Mouse (Mus musculus) heart, adult 9 months (tissue): Measurements from ENCODE around the gene Entpd8.

Experiments
- DNase-seq, 2 experiments: peaks; one replicate each; pipeline ENCODE4 v3.0.0; 2022; ENCODE audit warnings: low spot score in 2 of 2

The Entpd8 gene

GRCm38 (mm10) chr2:25080076-25080475 is at the start of gene Entpd8:
Entpd8 (plus strand) TSS chr2:25080304.
- DNase-seq: no peak

GRCm38 (mm10) chr2:25034994-25035393 is 45.1 kb upstream of the Entpd8 start:
- DNase-seq: no peak

- DNase-seq: no peak
Observed at GRCm38 (mm10) chr2:25040089-25040488, 40.0 kb upstream of the Entpd8 start.

GRCm38 (mm10) chr2:25050921-25051320 is 29.2 kb upstream of the Entpd8 start:
- no peak for DNase-seq

- no peak for DNase-seq
Observed at GRCm38 (mm10) chr2:25051450-25051849, 28.7 kb upstream of the Entpd8 start.

GRCm38 (mm10) chr2:25053101-25053500 is 27.0 kb upstream of the Entpd8 start:
- DNase-seq: no peak

GRCm38 (mm10) chr2:25054221-25055067 is 25.7 kb upstream of the Entpd8 start, which contains the start of gene Nsmf:
Nsmf (plus strand) TSS chr2:25054355.
- DNase-seq: peak; percentile 87 to 88

GRCm38 (mm10) chr2:25055068-25055405 is 25.1 kb upstream of the Entpd8 start:
- DNase-seq: no peak

GRCm38 (mm10) chr2:25055409-25056155 is 24.5 kb upstream of the Entpd8 start:
- no peak for DNase-seq

GRCm38 (mm10) chr2:25058926-25059325 is 21.2 kb upstream of the Entpd8 start:
- no peak for DNase-seq

GRCm38 (mm10) chr2:25063523-25063922 is 16.6 kb upstream of the Entpd8 start:
- no peak for DNase-seq

- no peak for DNase-seq
Observed at GRCm38 (mm10) chr2:25064285-25064684, 15.8 kb upstream of the Entpd8 start.

- DNase-seq: no peak
Observed at GRCm38 (mm10) chr2:25065537-25065936, 14.6 kb upstream of the Entpd8 start.

GRCm38 (mm10) chr2:25066552-25066951 is 13.6 kb upstream of the Entpd8 start:
- DNase-seq: no peak

- DNase-seq: no peak
Observed at GRCm38 (mm10) chr2:25069537-25069936, 10.6 kb upstream of the Entpd8 start.

- DNase-seq: no peak
Observed at GRCm38 (mm10) chr2:25072398-25072797, 7.7 kb upstream of the Entpd8 start.

- DNase-seq: no peak
Observed at GRCm38 (mm10) chr2:25075506-25075905, 4.6 kb upstream of the Entpd8 start.

GRCm38 (mm10) chr2:25078967-25079366 is 1.1 kb upstream of the Entpd8 start:
- DNase-seq: no peak

- DNase-seq: no peak
Observed at GRCm38 (mm10) chr2:25083697-25084096, 3.6 kb downstream of the Entpd8 start.

GRCm38 (mm10) chr2:25085571-25085970 is 5.5 kb downstream of the Entpd8 start:
- no peak for DNase-seq

- no peak for DNase-seq
Observed at GRCm38 (mm10) chr2:25087842-25088241, 7.7 kb downstream of the Entpd8 start.

GRCm38 (mm10) chr2:25088636-25089035 is 8.5 kb downstream of the Entpd8 start:
- DNase-seq: no peak

- no peak for DNase-seq
Observed at GRCm38 (mm10) chr2:25094785-25095108, 14.6 kb downstream of the Entpd8 start.
